Mouse (Mus musculus): ENCODE measurements at regions not wholly inside any gene's neighbourhood (a gene's known extent, or its start where the extent isn't known, plus 50 kb on each side); places are given as distances from the start of the nearest gene placed in this dataset.

GRCm38 (mm10) chr3:133776013-133776412, 231.1 kb upstream of the Tet2 start:
- TF ChIP-seq CTCF (IDR thresholded peaks at IDR 0.05; ENCODE audit: borderline replicate concordance, control insufficient read depth, extremely low read depth, insufficient read depth, low read length, poor library complexity) (no peak), POLR2A (IDR thresholded peaks at IDR 0.05; ENCODE audit: control insufficient read depth, extremely low read depth, insufficient read depth, low read length, poor library complexity) (no peak)

Data from thymus, adult 2 months (tissue).